Mouse (Mus musculus) kidney, postnatal 0 days (tissue): Measurements from ENCODE around the gene Hmcn1. TPM values are rescaled to one million over a fixed set of nuclear protein-coding genes. Genes with fewer than 3 reads are reported as not detected.

ENCODE experiments used
- ATAC-seq: fragments of 200-750 bp; cut with Nextera tagmentation; replicated peaks from 2 replicates; pipeline ENCODE4 v1.8.0; 2017; ENCODE audit warnings: low read depth, moderate number of reproducible peaks, moderate TSS enrichment, moderate library complexity; ENCODE audit not compliant: low FRiP score
- DNase-seq: peaks from one replicate; pipeline ENCODE4 v3.0.0-alpha.2; 2016; ENCODE audit warnings: low spot score
- H3K27ac ChIP-seq: fragments of 300-500 bp; sonication (generic); 2 replicates; pipeline ENCODE4 v1.5.1; 2014; ENCODE audit warnings: mild to moderate bottlenecking
- H3K27me3 ChIP-seq: fragments of 300-500 bp; sonication (generic); 2 replicates; pipeline ENCODE4 v1.6.1; 2014; ENCODE audit warnings: low read length, mixed read lengths; ENCODE audit not compliant: insufficient read depth
- H3K36me3 ChIP-seq: fragments of 300-500 bp; sonication (generic); 2 replicates; pipeline ENCODE4 v1.6.1; 2014; ENCODE audit warnings: low read length, mixed read lengths; ENCODE audit not compliant: insufficient read depth
- H3K4me1 ChIP-seq: fragments of 300-500 bp; sonication (generic); replicated peaks from 2 replicates; pipeline ENCODE4 v1.6.1; 2014; ENCODE audit warnings: antibody characterized with exemption, low read length, mixed read lengths; ENCODE audit not compliant: insufficient read depth
- H3K4me2 ChIP-seq: fragments of 300-500 bp; sonication (generic); 2 replicates; pipeline ENCODE4 v1.6.1; 2014; ENCODE audit warnings: mild to moderate bottlenecking, low read length, moderate library complexity, mixed read lengths
- H3K4me3 ChIP-seq: fragments of 300-500 bp; sonication (generic); replicated peaks from 2 replicates; pipeline ENCODE4 v1.5.1; 2014; ENCODE audit warnings: low read depth, low read length
- H3K9ac ChIP-seq: fragments of 300-500 bp; sonication (generic); 2 replicates; pipeline ENCODE4 v1.6.1; 2014; ENCODE audit warnings: low read depth, low read length
- H3K9me3 ChIP-seq: fragments of 300-500 bp; sonication (generic); replicated peaks from 2 replicates; pipeline ENCODE4 v1.6.1; 2016; ENCODE audit warnings: low read length, inconsistent platforms, mixed read lengths
- CTCF ChIP-seq: IDR thresholded peaks from 2 replicates; pipeline ENCODE4 v1.5.1; 2016; ENCODE audit warnings: antibody characterized with exemption, low read depth, mild to moderate bottlenecking, moderate library complexity
- WGBS: fragments of 180-500 bp; shearing (Covaris S2); extraction: QIAGEN DNeasy Blood & Tissue Kit; methylation state at CpG from one replicate; pipeline ENCODE4 v1.1.7; 2014; 5-methylcytosine and 5-hydroxymethylcytosine counted together
- polyA plus RNA-seq: library from polyadenylated mRNA; unstranded; fragments of >200 nt; fragmentation: Nextera tagmentation; extraction: Ambion mirVana; gene quantifications from 2 replicates; pipeline ENCODE4 v1.2.1, GENCODE M21; 2015

Gene Hmcn1
- polyA plus RNA-seq, 1 experiment from 2014 or later = 31.6 TPM

- Histone ChIP-seq H3K4me2 (no peak overlapping the region), H3K4me1 (0 out of 2 replicates have a peak, but pooled peaks cover 8% of the 10 kb centered on the region), H3K36me3 (no peaks in the 10 kb centered on the region), H3K27me3 (no peaks in the 10 kb centered on the region), H3K27ac (no peak overlapping the region), H3K9me3 (no peaks in the 10 kb centered on the region), H3K9ac (no peak overlapping the region), H3K4me3 (no peak overlapping the region)
- WGBS = 67% methylated on average over 6 of the region's 6 CpGs
- no peak for DNase-seq
- TF ChIP-seq CTCF = no peak
- ATAC-seq = no peak
These were observed 455.7 kb downstream of the Hmcn1 start for GRCm38 (mm10) chr1:150537410-150538128.

GRCm38 (mm10) chr1:150535770-150536534 lies 457.3 kb downstream of the Hmcn1 start:
- DNase-seq (peak; percentile 72), ATAC-seq (peak; percentile 63)
- H3K9ac ChIP-seq = no peak overlapping the region
- H3K9me3 ChIP-seq = no peaks in the 10 kb centered on the region
- peak overlapping the region; percentile 52; the same call in 1 of the 2 replicates for H3K27ac ChIP-seq
- no peak for TF ChIP-seq CTCF
- no peaks in the 10 kb centered on the region for H3K27me3 ChIP-seq
- no peaks in the 10 kb centered on the region for H3K36me3 ChIP-seq
- 0 out of 2 replicates have a peak, but pooled peaks cover 8% of the 10 kb centered on the region for H3K4me1 ChIP-seq
- WGBS = 24% methylated on average over 16 of the region's 16 CpGs
- no peak overlapping the region for H3K4me3 ChIP-seq
- H3K4me2 ChIP-seq = peak overlapping the region; percentile 43

DNA sequence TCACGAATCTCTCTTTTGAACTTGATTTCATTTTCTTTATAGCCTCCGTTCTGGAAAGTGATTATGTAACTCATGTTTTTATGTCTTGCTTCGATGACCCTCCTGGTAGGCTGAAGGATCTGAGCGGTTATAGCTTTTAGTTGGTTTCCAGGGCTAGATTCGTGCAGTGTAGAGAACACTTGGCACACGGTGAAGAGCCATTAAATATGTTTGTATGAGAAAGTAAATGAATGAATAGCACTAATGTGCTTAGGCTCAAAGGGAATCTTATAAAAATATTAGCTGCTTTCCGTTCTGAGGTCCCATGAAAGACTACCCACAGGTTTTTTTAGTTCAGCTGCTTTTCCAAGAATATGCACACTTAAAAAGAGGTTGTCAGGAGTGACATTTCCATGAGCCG lies 458.6 kb downstream of the Hmcn1 start:
- 74% methylated on average over 8 of the region's 8 CpGs for WGBS
- DNase-seq = no peak

DNA sequence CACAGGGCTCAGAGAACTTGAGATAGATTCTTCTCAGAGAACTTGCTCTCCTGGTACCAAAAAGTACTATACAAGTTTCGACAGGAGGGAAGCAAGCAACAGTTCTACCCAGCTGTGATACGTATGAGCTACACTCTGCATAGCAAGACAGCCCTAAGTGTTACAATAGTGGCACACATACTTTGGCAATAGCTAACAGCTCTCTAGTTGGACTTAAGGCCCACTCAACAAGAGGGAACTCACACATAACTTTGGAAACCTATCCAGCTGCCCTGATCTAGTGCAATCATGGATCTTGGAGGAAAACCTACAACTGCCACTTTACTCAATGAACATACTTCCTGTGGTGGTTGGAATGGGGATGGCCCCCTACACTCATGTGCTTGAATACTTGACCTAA lies 480.2 kb downstream of the Hmcn1 start:
- no peak for TF ChIP-seq CTCF

More for the DNA sequence above, 458.6 kb downstream of the Hmcn1 start:
- H3K27me3 ChIP-seq = no peaks in the 10 kb centered on the region
- H3K27ac ChIP-seq = no peak overlapping the region
- no peak overlapping the region for H3K4me3 ChIP-seq
- ATAC-seq = no peak
- no peak overlapping the region for H3K9ac ChIP-seq
- H3K4me1 ChIP-seq = 0 out of 2 replicates have a peak, but pooled peaks cover 8% of the 10 kb centered on the region
- H3K9me3 ChIP-seq = no peaks in the 10 kb centered on the region
- TF ChIP-seq CTCF = no peak
- H3K36me3 ChIP-seq = no peaks in the 10 kb centered on the region
- no peak overlapping the region for H3K4me2 ChIP-seq

More for the DNA sequence above, 480.2 kb downstream of the Hmcn1 start:
- Histone ChIP-seq H3K9ac (no peak overlapping the region), H3K4me2 (no peak overlapping the region), H3K27ac (no peak overlapping the region), H3K4me3 (no peak overlapping the region), H3K4me1 (no peaks in the 10 kb centered on the region), H3K36me3 (no peaks in the 10 kb centered on the region), H3K9me3 (no peaks in the 10 kb centered on the region), H3K27me3 (no peaks in the 10 kb centered on the region)
- ATAC-seq (no peak), DNase-seq (no peak)
- 87% methylated on average over 2 of the region's 2 CpGs for WGBS

Other genes with a start within 250 kb of the Hmcn1 start
- 0.46 and 0.56 TPM in 2 replicates for gene Gm47985, start 189.1 kb upstream of the Hmcn1 start, polyA plus RNA-seq
- gene Gm8947, start 198.9 kb upstream of the Hmcn1 start, polyA plus RNA-seq = 0.61 and 0.80 TPM in 2 replicates
- 0.29 and 0.32 TPM in 2 replicates for gene Gm47995, start 205.0 kb upstream of the Hmcn1 start, polyA plus RNA-seq
- 0.92 and 1.1 TPM in 2 replicates for gene 3110040M04Rik, start 210.7 kb upstream of the Hmcn1 start, polyA plus RNA-seq
- gene Gm47996, start 216.7 kb upstream of the Hmcn1 start, polyA plus RNA-seq = 0.28 and 0.41 TPM in 2 replicates